Mouse (Mus musculus): Measurements from ENCODE around the gene Rbbp6.

The Rbbp6 gene

DNA sequence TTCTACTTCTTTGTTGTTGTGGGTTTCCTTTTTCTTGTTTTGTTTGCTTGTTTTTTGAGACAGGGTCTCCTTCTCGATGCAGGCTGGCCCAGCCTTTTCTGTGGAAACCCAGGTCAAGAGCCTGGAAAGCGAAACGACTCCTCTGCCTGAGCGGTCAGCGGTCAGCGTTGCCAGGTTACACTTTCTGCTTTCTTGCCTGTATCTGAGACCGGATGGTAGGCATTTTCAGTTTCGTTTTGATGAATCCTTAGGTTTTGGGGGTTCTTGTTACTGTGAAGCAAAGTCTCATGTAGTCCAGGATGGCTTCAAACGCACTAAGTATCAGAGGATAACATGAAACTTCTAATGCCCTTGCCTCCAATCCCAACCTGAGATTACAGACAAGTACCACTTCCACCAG, 59.6 kb downstream of the Rbbp6 start:
- in situ Hi-C loops (cut with MboI; ENCODE audit: low pct_unique_long_range_greater_than_20kb in 1 of 2, low sequenced_read_pairs in 2 of 2, unreplicated experiment in 1 of 2), result loop anchor here (25.0 kb wide), 1 partner anchor 437 kb away; the partner anchor contains the start of gene Aqp8 (in 2 of the 2)

DNA sequence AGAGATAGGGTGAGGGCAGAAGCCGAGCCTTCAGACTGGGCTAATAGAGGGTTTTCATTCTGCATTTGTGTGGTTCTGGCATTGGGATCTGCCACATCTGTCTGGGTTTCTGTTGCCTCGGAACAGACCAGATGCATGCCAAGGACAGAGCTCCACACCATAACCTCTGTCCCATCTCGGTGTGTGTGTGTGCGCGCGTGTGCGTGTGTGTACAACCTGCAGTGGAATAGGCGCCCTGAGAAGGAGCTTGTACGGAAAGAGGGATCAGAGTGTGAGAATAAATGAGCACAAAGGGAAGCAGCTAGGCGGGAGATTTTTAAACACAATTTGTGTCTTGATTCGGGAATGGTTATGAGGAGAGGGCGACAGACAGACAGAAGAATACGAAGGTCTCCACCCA, 64.8 kb downstream of the Rbbp6 start:
- in situ Hi-C loops (cut with MboI; ENCODE audit: low pct_unique_long_range_greater_than_20kb in 1 of 2, low sequenced_read_pairs in 2 of 2, unreplicated experiment in 1 of 2), result loop anchor here (25.0 kb wide), 1 partner anchor 432 kb away; the partner anchor contains the start of gene Aqp8 (in 2 of the 2)

DNA sequence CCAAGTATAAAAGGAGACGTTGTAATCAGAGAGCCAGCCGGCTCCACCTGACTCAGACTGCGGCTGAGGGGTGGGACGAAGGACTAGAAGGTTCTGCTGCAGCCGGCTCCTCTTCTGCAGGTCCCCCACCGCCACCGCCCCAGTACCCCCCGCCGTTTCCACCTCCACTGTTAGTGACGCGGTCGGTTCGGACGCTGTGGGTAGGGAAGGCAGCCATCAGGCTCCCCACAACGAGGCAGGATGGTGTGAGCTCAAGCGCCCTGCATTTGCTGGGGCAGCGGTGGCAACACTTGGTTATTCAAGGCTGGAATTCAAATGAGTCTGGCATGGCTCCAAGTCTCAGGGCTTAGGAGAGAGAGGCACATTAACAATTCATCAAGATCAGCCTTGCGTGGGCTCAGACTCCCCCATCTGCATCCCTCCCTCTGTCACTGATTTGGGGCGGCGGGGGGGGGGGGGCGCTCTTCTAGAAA, 65.3 kb downstream of the Rbbp6 start:
- in situ Hi-C loops (cut with MboI; ENCODE audit: low pct_unique_long_range_greater_than_20kb in 1 of 2, low sequenced_read_pairs in 2 of 2, unreplicated experiment in 1 of 2), result loop anchor here (25.0 kb wide), 1 partner anchor 432 kb away; the partner anchor contains the start of gene Aqp8 (in 2 of the 2)

- in situ Hi-C loops (cut with MboI; ENCODE audit: low pct_unique_long_range_greater_than_20kb in 1 of 2, low sequenced_read_pairs in 2 of 2, unreplicated experiment in 1 of 2), result loop anchor here (25.0 kb wide), 1 partner anchor 431 kb away; the partner anchor contains the start of gene Aqp8 (in 2 of the 2)
These were observed 65.8 kb downstream of the Rbbp6 start for GRCm38 (mm10) chr7:123031211-123031743.

- in situ Hi-C loops (cut with MboI; ENCODE audit: low pct_unique_long_range_greater_than_20kb in 1 of 2, low sequenced_read_pairs in 2 of 2, unreplicated experiment in 1 of 2), result loop anchor here (25.0 kb wide), 1 partner anchor 427 kb away; the partner anchor contains the start of gene Aqp8 (in 2 of the 2)
These were observed 69.8 kb downstream of the Rbbp6 start for GRCm38 (mm10) chr7:123035314-123035713.

- in situ Hi-C loops (cut with MboI; ENCODE audit: low pct_unique_long_range_greater_than_20kb in 1 of 2, low sequenced_read_pairs in 2 of 2, unreplicated experiment in 1 of 2), result loop anchor here (25.0 kb wide), 1 partner anchor 423 kb away; the partner anchor contains the start of gene Aqp8 (in 2 of the 2)
These were observed 73.8 kb downstream of the Rbbp6 start for GRCm38 (mm10) chr7:123039302-123039701.

DNA sequence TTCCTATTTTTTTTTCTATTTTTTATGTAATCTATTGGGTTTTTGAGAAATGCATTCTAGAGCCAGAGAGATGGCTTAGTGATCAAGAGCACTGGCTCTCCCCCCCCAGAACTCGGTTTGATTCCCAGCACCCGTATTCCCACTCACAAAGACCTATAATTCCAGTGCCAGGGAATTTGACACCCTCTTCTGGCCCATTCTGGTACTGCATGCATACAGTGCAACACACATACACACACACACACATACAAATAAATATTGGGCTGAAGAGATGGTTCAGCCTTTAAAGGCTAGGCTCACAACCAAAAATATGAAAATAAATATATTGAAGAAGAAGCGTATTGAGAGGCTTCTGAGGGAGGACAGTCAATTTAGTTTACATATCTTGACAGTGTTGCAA, 79.7 kb downstream of the Rbbp6 start:
- in situ Hi-C loops (cut with MboI; ENCODE audit: low pct_unique_long_range_greater_than_20kb in 1 of 2, low sequenced_read_pairs in 2 of 2, unreplicated experiment in 1 of 2), result loop anchor here (25.0 kb wide), 1 partner anchor 417 kb away; the partner anchor contains the start of gene Aqp8 (in 2 of the 2)

DNA sequence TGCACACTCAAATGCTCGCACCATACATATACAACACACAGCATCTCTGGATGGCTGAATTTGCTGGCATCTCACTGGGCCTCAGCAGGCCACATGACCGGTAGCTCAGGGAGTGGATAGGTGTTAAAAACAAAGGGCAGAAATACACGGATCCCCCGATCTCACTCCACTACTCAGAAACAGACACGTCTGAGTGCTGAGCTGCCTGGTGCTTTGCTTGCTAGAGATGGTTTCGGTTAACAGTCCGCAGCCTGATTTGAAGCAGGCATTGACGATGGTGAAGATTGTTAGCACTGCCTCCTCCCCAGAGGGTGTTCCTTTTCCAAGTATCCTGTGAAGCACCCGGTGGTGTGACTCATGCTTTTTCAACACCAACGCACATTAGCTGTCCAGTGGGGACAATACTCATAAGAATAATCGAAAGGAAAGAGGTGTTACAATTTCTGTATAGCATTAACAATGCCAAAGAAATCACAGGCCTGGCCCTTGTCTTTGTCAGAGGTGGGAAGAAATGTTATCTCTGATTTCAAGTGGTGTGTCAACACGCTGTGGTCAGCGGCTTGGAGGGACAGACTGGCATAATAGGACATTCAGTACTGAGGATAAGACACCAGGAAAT, 81.1 kb downstream of the Rbbp6 start:
- in situ Hi-C loops (cut with MboI; ENCODE audit: low pct_unique_long_range_greater_than_20kb in 1 of 2, low sequenced_read_pairs in 2 of 2, unreplicated experiment in 1 of 2), result loop anchor here (25.0 kb wide), 1 partner anchor 416 kb away; the partner anchor contains the start of gene Aqp8 (in 2 of the 2)
